Mouse (Mus musculus): Measurements from ENCODE around the gene Olfr1441.

- no peak for TF ChIP-seq CTCF (IDR thresholded peaks at IDR 0.05; ENCODE audit: extremely low read depth, insufficient read depth, low read length)
- no peak for TF ChIP-seq POLR2A (IDR thresholded peaks at IDR 0.05; ENCODE audit: extremely low read depth, insufficient read depth, low read length)
Measured at GRCm38 (mm10) chr19:12421680-12422079, 4.4 kb downstream of the Olfr1441 start.
